Mouse (Mus musculus): ENCODE results near the gene Nog.

The Nog gene

GRCm38 (mm10) chr11:89302056-89302815 is at the start of gene Nog:
Nog (minus strand) TSS chr11:89302332.
- peak in 1 of 2 experiments; percentile 67 for DNase-seq (ENCODE audit: low spot score in 2 of 2)

DNA sequence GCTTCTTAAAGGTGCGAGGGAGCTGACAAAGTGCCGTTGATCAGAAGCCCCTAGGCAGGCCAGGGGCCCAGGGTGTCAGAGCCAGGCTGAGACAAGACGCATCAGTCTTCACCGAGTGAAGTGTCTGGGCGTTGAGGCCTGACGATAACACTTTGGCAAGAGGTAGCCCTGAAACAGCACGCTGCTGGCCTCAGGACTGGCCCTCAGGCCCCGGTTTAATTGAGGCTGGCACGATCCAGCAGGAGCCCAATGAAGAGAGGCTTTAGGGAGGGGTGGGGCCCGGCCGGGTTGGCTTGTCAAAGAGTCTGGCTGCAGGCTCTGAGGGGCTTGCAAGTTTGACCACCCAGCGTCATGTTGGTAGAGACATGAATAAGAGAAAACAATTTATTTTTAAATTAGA is 38.1 kb upstream of the Nog start:
- DNase-seq (ENCODE audit: low spot score in 2 of 2) = no peak

GRCm38 (mm10) chr11:89339783-89340182 is 37.7 kb upstream of the Nog start:
- no peak for DNase-seq (ENCODE audit: low spot score in 2 of 2)

GRCm38 (mm10) chr11:89337910-89338309 is 35.8 kb upstream of the Nog start:
- no peak for DNase-seq (ENCODE audit: low spot score in 2 of 2)

GRCm38 (mm10) chr11:89327089-89327881 is 25.2 kb upstream of the Nog start:
- DNase-seq (ENCODE audit: low spot score in 2 of 2) = no peak

GRCm38 (mm10) chr11:89321775-89322174 is 19.6 kb upstream of the Nog start:
- DNase-seq (ENCODE audit: low spot score in 2 of 2) = no peak

GRCm38 (mm10) chr11:89319675-89320074 is 17.5 kb upstream of the Nog start:
- DNase-seq (ENCODE audit: low spot score in 2 of 2) = no peak

DNA sequence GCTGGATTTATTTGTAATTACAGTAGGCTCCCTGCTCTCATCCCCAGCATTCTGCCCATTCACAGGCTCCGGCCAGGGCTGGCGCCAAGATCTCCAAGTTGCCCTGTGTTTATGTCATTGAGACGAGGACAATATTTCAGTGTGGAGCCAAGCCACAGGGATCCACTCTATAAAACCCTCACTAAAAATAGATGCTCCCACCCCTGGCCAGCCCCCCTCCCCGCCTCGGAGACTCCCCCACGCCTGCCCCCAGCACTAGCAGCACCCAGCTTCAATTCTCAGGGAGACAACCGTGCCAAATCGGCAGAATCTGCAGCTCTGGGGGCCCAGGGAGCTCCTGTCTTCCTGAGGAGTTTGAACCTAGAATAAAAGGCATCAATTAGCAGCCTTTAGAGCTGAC is 16.2 kb upstream of the Nog start:
- DNase-seq (ENCODE audit: low spot score in 2 of 2) = no peak

GRCm38 (mm10) chr11:89317757-89318156 is 15.6 kb upstream of the Nog start:
- no peak for DNase-seq (ENCODE audit: low spot score in 2 of 2)

GRCm38 (mm10) chr11:89314374-89314773 is 12.2 kb upstream of the Nog start:
- DNase-seq (ENCODE audit: low spot score in 2 of 2) = no peak

DNA sequence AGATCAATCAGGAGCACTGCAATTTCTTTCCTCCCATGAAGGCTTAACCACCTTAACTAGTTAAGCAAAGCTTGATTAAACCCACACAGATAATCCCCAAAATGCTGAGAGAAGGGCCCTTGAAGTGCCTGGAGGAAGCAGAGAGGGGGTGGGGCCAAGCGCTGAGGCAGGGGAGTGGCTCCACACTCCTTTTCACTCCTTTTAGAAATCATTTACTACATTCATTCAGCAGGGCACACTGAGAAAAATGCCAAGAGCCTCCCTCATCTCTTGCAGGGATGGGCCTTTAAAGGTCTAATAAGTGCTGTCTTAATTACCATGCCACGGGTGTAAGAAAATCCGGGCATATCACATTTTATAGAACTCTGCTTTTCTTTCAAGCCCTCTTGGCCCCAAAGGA is 10.2 kb upstream of the Nog start:
- no peak for DNase-seq (ENCODE audit: low spot score in 2 of 2)

DNA sequence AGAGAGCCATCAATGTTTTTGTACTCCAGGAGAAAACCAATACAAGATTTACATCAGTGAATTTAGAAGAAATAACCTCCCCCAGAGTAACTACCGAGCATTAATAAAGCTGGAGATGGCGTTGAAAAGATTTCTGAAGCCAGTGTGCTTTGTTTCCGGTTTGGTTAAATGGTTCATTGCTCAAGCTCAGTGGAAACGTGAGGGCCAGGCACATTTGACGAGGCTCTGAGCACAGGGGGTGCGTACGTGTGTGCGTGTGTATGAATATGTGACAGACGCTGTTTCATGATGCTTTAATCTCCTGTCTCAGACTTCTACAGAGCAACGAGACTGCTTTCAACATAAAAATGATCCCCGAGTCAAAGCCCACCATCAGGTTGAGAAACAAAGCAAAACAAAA is 8.1 kb upstream of the Nog start:
- no peak for DNase-seq (ENCODE audit: low spot score in 2 of 2)

DNA sequence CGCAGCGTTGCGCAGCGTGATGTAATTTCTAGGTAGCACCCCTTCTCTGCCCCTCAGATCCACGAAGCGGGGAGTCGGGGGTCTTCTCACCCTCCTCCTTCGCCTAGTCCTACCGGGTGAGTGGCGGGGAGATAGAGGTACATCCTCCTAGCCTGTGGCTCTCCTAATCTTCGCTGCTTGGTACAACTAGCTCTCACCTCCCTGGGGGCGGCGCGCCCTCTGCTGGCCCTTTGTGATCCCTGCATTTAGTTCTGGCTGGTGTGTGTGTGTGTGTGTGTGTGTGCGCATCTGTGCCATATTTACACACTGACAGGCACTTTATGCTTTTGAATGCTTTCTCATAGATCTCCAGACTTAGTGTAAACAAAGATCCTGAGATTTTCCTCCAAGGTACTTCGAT is 1.3 kb upstream of the Nog start:
- peak; percentile 70 to 88 for DNase-seq (ENCODE audit: low spot score in 2 of 2)

DNA sequence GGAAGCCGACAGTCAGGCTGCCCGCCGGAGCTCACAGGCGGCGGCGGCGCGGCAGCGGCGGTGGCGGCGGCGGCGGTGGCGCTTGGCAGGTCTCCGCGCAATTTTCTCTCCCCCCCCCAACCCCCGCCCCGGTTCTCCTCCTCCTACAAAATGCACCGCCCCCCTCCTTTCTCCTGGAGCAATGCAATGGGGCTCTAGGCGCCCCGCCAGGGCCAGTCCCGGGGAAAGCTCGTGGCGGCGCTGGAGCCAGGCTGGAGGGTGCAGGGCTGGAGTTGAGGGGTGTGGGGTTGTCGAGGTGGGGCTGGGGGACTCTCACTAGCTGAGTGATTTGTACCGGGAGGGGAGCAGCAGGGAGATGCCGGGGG is 666 bp upstream of the Nog start:
- DNase-seq (ENCODE audit: low spot score in 2 of 2) = peak in 1 of 2 experiments; percentile 61

DNA sequence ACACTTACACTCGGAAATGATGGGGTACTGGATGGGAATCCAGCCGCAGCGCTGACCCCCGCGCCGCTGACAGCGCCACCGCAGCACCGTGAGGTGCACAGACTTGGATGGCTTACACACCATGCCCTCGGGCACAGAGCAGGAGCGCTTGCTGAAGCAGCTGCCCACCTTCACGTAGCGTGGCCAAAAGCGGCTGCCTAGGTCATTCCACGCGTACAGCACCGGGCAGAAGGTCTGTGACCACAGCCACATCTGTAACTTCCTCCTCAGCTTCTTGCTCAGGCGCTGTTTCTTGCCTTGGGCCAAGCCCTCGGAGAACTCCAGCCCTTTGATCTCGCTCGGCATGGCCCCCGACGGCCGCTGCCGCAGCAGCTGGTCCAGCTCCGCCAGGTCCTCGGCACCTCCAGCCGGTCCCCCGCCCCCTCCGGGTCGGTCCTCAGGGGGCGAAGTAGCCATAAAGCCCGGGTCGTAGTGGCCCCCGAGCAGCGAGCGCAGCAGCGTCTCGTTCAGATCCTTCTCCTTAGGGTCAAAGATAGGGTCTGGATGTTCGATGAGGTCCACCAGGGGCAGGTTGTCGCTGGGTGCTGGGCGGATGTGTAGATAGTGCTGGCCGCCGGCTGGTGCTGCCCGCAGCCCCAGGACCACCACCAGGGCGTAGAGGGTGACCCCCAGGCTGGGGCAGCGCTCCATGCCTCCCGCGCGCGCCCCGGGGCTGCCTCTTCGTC is 639 bp downstream of the Nog start:
- peak in 1 of 2 experiments; percentile 61 for DNase-seq (ENCODE audit: low spot score in 2 of 2)

DNA sequence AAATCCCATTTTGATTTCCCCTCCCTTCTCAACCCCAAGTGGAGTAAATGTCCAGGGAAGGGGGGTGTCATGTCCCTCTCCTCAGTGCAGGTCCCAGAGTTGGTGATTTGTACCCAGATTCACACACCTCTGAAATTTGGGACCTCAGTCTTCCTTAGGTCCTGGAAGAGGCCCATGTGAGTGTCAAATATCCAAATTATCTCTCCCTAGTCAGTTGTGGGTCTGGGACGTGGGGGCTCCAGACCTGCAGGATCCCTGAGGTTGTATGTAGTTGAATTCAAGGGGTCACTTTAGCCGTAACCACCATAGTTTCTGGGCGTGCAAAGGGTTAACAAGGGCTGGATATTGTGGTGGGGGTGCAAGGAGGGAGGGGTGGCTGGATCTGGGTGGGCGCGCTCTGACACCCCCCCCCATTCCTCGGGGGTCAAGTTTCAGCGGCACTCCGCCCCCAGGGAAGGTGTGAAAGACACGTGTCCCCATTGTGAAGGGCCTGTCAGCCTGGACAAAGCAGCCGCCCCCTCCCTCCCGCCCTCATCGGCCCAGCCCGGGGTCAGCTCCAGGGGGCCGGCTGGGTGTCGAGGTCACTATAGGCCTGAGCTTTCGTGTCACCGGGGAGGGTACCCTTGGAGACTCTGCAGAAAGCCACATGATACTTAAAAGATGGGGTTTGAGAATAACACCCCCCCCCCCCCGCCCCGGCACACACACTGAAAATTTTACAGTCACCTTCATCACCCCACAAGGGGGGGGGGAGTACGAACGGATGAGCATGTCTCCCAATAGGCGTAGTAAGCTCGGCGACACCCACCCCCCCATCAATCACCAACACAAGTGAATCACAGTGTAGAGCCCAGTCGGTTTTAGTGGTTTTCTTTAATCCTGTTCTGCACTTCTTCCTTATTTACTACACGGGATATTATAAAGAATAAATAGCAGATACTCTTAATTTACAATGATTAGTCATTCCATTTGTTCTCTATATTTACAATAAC is 2.1 kb downstream of the Nog start:
- DNase-seq (ENCODE audit: low spot score in 2 of 2) = no peak

DNA sequence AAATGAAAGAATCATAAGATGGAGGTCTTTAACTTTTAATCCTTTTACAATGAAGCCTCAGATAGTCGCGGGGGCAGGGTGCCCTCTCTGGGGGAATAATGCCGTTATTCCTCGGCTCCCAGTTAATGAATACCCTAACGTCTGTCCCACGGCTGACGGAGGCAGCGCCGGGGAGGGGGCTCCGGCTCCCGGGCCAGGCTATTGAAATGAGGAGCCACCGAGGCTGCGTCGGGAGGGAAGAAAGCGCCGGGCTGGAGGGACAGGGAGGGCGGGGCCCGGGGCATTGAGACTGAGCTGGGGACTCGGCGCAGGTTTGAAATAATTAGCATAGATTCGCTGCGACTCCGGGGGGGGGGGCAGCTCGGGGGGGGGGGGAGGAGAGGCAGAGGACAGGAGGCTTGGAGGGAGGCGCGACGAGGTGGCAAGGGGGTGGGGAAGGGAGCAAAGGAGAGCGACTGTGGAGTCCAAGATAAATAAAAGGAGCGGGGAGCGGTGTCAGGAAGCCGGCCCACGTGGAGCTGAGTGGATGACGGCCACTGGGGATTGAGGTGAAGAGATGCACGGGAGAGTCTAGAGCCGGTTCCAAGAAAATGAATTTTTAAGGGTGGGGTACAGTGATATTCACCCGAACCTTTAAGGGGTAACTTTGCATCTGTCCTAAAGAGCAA is 2.9 kb downstream of the Nog start:
- DNase-seq (ENCODE audit: low spot score in 2 of 2) = no peak

DNA sequence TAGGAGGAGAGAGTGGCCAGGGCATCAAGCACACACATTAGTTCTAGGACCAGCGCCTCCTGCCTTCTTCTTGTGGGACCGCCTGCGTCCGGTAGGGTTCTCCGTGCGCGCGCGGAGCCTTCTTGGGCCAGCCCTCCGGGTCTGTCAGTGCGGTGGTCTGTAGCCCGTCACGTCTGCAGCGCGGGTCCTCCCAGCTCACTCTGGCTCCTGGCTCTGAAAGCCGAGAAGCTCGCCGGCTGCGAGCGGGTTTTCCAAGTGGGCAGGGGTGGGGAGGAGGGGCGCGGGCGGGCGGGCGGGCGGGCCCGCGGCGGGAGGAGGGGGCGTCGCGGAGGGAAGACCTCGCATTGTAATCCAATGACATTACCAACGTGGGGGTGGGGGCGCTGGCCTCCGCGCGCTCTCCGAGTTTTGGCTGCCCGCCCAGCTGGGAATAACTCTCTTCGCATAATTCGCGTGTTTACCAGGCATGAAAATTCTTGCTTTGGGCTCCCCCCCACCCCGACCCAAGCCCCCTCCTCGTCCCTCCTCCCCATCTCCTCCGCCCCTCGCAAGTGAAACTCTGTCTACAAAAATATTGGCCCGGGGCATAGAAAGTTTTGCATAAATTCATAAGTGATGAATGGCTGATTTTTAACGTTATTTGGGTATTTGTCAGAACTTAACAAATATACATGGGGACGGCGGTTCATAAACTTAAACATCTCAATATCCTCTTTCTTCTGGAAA is 3.7 kb downstream of the Nog start:
- DNase-seq (ENCODE audit: low spot score in 2 of 2) = no peak

- DNase-seq (ENCODE audit: low spot score in 2 of 2) = no peak
Measured at GRCm38 (mm10) chr11:89297521-89297920, 4.6 kb downstream of the Nog start.

DNA sequence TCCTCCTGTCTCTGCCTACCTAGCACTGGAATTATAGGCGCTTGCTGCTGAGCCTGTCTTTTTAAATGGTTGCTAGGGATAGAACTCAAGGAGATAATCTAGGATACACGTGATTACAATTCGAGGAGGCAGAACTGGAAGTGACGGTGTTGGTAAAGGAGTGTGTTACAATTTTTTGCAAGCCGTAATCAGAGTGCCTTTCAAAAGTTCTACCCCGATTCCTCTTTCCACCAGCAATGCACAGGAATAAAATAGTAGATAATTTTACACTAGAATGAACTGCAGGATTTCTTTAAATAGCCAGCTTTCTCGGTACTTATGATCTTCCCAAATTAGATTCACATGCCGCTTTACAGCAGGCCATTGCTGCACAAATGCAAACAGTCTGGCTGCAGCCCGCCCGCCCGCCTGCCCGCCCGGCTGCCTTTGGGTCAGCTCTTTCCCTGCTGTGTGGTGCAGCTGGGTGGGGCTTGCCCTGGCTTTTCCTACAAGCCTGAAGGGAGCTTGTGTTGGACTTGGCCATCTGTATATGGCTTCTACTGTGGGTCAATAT is 32.2 kb downstream of the Nog start:
- no peak for DNase-seq (ENCODE audit: low spot score in 2 of 2)
